Mouse (Mus musculus) liver, embryonic 16.5 days (tissue): ENCODE results near the gene Noto. TPM values are rescaled to one million over a fixed set of nuclear protein-coding genes. Genes with fewer than 3 reads are reported as not detected.

Source experiments
- ATAC-seq: fragments of 200-750 bp; cut with Nextera tagmentation; 2 replicates; pipeline ENCODE4 v1.8.0; 2017; ENCODE audit warnings: low read depth, mild to moderate bottlenecking, moderate number of reproducible peaks, moderate library complexity
- H3K27ac ChIP-seq: fragments of 300-500 bp; sonication (generic); 2 replicates; pipeline ENCODE4 v1.5.1; 2014; ENCODE audit warnings: mild to moderate bottlenecking, low read length
- H3K27me3 ChIP-seq: fragments of 300-500 bp; sonication (generic); 2 replicates; pipeline ENCODE4 v1.6.1; 2014; ENCODE audit warnings: low read depth, low read length, mixed read lengths; ENCODE audit not compliant: control insufficient read depth, insufficient read depth
- H3K36me3 ChIP-seq: fragments of 300-500 bp; sonication (generic); 2 replicates; pipeline ENCODE4 v1.6.1; 2014; ENCODE audit warnings: mild to moderate bottlenecking; ENCODE audit not compliant: control insufficient read depth, insufficient read depth
- H3K4me1 ChIP-seq: fragments of 300-500 bp; sonication (generic); 2 replicates; pipeline ENCODE4 v1.6.1; 2014; ENCODE audit warnings: low read depth, low read length, mixed read lengths; ENCODE audit not compliant: control insufficient read depth
- H3K4me2 ChIP-seq: fragments of 300-500 bp; sonication (generic); 2 replicates; pipeline ENCODE4 v1.6.1; 2014; ENCODE audit warnings: low read depth, low read length, mixed read lengths
- H3K4me3 ChIP-seq: fragments of 300-500 bp; sonication (generic); 2 replicates; pipeline ENCODE4 v1.5.1; 2014; ENCODE audit warnings: low read depth, mild to moderate bottlenecking, low read length
- H3K9ac ChIP-seq: fragments of 300-500 bp; sonication (generic); 2 replicates; pipeline ENCODE4 v1.6.1; 2014; ENCODE audit warnings: low read depth, low read length
- H3K9me3 ChIP-seq: fragments of 300-500 bp; sonication (generic); replicated peaks from 2 replicates; pipeline ENCODE4 v1.6.1; 2016; ENCODE audit warnings: low read length; ENCODE audit not compliant: control insufficient read depth
- WGBS: fragments of 180-500 bp; shearing (Covaris S2); extraction: QIAGEN DNeasy Blood & Tissue Kit; methylation state at CpG from one replicate; pipeline ENCODE4 v1.1.7; 2014; ENCODE audit not compliant: insufficient replicate concordance; 5-methylcytosine and 5-hydroxymethylcytosine counted together
- polyA plus RNA-seq: library from polyadenylated mRNA; unstranded; fragments of >200 nt; fragmentation: Nextera tagmentation; extraction: Ambion mirVana; gene quantifications from 2 replicates; pipeline ENCODE4 v1.2.1, GENCODE M21; 2015

Noto gene
- polyA plus RNA-seq, 1 experiment from 2014 or later = not detected

GRCm38 (mm10) chr6:85478416-85478815, 54.7 kb downstream of the Noto start:
- H3K4me2 ChIP-seq = no peak overlapping the region
- no peak overlapping the region for H3K9ac ChIP-seq
- H3K4me1 ChIP-seq = no peaks in the 10 kb centered on the region
- no peak overlapping the region for H3K4me3 ChIP-seq
- 50% methylated on average over 14 of the region's 14 CpGs for WGBS
- no peaks in the 10 kb centered on the region for H3K9me3 ChIP-seq
- ATAC-seq = no peak
- H3K36me3 ChIP-seq = no peaks in the 10 kb centered on the region
- no peak overlapping the region for H3K27ac ChIP-seq
- H3K27me3 ChIP-seq = peaks cover 16% of the 10 kb centered on the region

Other genes with a start within 250 kb of the Noto start
- not detected in 2 replicates for gene Emx1, start 236.4 kb upstream of the Noto start, polyA plus RNA-seq
- gene Sfxn5, start 90.5 kb upstream of the Noto start, polyA plus RNA-seq = 1.8 and 2.0 TPM in 2 replicates
- 0.85 and 1.0 TPM in 2 replicates for gene Rab11fip5, start 49.3 kb upstream of the Noto start, polyA plus RNA-seq
- gene Smyd5, start 8.1 kb downstream of the Noto start, polyA plus RNA-seq = 18.1 and 18.9 TPM in 2 replicates
- 224 and 249 TPM in 2 replicates for gene Cct7, start 27.6 kb downstream of the Noto start, polyA plus RNA-seq
- 23.4 and 23.9 TPM in 2 replicates for gene Pradc1, start 28.1 kb downstream of the Noto start, polyA plus RNA-seq
- not detected in 2 replicates for gene Fbxo41, start 79.1 kb downstream of the Noto start, polyA plus RNA-seq
- not detected in 2 replicates for gene Egr4, start 89.7 kb downstream of the Noto start, polyA plus RNA-seq
- gene Alms1, start 163.6 kb downstream of the Noto start, polyA plus RNA-seq = 1.5 TPM in 2 replicates